Mouse (Mus musculus) heart, adult 8-10 months (tissue): ENCODE measurements around the gene Pdzd4. TPM values are rescaled to one million over a fixed set of nuclear protein-coding genes. Genes with fewer than 3 reads are reported as not detected.
A peak's percentile ranks its signal among the peaks of the same experiment; 100 is the strongest.

ENCODE experiments used
- DNase-seq: peaks from one replicate; pipeline ENCODE4 v3.0.0; 2022; ENCODE audit warnings: low spot score
- total RNA-seq, 4 experiments: library from RNA; stranded (reverse); gene quantifications; 2 replicates each; pipeline ENCODE4 v1.2.4; 2022

Gene Pdzd4
- total RNA-seq = 1 to 10 TPM; 1.2 to 1.7 (median 1.6) TPM

DNA sequence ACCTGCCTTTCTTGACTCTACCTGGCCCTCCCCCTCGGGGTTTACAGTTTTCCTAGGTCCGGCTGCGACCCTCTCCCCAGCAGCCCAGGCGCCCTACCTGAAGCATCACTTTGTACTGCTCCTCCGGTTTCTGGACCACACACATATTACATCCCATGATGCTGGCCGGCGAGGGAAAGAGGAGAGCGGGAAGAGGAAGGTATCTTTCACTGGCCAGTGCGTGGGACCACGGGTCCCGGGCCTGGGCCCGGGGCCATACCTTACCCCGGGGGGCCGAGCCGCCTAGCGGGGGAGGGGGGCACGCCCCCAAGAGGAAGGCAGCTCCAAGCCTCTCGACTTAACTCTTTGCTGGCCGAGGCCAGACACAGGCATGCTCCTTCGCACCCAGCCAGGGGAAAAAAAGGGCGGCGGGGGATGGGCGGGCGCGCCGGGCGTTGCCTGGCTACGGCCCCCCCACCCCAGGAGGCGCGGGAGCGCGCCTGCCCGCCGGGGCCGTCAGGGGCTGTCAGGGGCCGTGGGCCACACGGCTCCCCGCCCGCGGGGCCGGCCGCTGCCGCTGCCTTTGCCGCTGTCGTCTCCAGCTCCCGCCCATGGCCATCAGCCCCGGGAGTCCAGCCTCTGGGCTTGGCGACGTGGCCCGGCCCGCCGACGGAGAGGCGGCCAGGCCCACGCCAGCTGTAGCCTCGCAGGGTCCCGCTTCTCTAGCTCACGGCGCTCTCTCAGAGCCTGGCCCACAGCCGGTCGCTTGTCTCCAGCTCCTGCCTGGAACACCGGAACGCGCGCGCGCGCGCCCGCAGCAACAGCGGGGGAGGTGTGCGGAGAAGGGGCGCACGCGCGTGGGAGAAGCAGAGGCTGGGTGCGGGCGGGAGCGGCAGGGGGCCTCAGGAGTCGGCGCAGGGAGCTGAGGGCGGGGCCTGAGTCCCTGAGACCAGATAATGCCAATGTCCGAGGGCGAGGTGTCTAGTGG lies at the start of gene Pdzd4:
TSS of gene Pdzd4 (minus strand) at position 785 of the 967 bp plus-strand sequence.
- peak; percentile 3 for DNase-seq

DNA sequence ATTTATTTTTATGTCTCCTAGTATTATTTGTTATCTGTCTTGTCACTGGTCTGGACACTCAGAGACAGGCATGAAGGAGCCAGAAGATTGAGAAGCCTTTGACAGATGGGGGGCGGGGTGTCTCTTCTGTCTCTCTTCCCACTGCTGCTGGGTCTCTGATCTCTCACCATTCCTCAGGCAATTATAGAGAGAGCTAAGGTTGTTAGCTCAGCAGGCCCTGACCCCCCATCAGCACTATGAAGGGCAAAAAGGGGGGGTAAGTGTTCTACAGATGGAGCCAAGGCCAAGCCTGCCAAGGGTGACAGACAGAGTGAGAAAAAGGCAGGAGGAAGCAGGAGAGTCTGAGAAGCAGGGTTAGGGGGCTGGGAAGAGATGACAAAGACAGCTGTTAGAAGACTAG lies 47.2 kb upstream of the Pdzd4 start:
- DNase-seq = no peak

DNA sequence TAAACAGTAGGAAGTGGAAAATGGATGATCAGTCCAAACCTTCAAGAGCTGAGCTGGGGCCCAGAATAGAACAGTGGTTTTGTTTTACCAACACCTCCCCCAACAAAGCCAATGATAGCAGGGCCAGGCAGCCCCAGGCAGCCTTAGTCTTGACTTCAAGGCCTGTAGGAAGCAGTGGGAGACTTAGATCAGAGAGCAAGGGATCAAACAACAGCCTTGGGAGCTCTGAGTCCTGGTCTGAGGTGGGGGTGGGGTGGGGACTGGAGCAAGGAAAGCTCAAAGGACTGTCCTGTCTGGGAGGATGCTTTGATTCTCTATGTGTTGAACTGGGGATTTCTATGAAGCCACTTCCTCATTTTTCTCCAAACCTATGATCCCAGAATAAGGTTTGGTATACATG lies 46.7 kb upstream of the Pdzd4 start:
- DNase-seq = no peak

DNA sequence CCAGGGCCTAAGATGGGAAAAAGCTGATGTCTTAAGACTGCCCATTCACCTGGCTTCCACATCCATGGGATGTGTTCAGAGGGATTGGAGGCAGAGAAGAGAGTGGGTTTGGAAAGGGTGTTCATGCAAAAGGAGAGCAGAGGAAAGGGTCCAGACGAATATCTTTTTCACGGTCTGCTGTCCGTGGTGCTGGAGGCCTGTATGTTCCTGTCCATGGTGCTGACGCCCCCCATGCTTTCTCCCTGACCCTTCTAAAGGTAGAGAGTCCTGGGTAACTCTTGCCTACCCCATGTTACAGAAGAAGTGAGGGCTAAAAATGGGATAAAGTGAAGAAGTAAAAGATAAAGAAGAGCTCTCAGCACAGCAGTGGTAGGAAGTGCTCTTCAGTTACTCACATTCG lies 44.6 kb upstream of the Pdzd4 start:
- no peak for DNase-seq

DNA sequence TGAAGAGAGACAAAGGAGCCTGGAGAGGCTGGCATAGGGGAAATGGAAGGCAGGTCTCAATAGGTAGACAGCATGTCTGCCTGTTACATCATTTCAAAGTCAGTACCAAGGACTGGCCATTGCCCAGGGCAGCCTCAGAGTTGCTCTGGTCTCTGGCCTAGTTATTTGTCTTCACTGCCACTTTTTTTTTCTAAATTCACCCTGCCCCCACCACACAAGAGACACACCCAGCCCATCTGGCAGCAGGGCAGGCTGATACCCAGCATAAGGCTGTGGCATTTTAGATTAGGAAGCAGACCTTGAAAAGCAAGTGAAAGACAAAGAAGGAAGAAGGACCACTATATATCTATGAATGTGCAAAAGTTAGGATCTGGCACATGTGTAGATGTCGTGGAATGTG lies 43.1 kb upstream of the Pdzd4 start:
- no peak for DNase-seq

DNA sequence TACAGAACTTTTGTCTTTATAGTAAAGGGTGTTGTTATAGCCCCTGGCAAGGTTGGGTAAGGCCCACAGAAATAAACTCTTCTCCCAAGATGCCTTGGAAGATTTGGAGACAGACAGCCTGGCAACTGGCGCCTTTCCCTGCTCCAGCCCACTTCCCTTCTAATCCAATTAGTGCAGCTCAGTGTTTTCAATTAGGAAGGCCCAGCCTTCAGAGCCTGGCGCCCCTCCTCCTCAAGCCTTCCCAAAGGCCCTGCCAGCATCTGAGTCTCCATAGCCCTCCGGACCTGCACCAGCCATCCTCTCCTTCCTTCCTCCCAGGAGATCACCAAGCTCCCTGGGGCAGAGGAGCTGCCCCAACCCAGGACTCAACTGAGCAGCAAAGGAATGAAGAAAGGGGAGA lies 42.5 kb upstream of the Pdzd4 start:
- DNase-seq = no peak

DNA sequence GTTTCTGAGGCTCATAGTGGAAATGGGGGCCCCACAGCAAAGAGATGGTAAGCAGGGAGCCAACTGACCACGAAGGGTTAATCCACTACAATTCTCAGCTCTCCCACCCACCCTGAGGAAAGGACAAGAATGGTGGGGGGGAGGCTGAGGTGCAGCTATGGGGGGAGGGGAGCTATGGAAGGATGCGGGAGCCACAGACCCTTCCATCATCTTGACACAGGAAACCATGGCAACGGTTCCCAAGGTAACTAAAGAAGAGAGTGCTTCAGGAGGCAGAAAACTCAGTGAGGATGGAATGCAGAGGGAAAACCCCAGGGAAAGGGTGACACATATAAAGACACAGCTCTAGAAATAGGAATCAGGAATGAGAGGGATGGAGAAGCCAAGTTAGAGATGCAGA lies 39.9 kb upstream of the Pdzd4 start:
- DNase-seq = no peak

DNA sequence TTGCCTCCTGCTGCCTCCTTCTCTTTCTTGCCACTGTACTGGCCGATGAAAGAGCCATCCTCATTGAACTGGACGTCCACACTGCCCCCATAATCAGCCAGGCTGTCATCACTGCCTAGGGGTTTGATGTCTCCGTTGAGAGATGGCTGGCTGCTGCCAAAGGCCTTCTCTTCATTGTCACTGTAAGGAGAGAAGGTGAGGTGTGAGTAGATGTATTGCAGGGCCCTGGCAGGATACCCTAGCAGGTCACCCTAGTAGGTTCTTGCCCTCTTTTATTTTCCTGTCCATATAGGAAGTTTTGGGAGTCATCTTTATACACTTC lies 30.3 kb upstream of the Pdzd4 start:
- peak; percentile 11 for DNase-seq

DNA sequence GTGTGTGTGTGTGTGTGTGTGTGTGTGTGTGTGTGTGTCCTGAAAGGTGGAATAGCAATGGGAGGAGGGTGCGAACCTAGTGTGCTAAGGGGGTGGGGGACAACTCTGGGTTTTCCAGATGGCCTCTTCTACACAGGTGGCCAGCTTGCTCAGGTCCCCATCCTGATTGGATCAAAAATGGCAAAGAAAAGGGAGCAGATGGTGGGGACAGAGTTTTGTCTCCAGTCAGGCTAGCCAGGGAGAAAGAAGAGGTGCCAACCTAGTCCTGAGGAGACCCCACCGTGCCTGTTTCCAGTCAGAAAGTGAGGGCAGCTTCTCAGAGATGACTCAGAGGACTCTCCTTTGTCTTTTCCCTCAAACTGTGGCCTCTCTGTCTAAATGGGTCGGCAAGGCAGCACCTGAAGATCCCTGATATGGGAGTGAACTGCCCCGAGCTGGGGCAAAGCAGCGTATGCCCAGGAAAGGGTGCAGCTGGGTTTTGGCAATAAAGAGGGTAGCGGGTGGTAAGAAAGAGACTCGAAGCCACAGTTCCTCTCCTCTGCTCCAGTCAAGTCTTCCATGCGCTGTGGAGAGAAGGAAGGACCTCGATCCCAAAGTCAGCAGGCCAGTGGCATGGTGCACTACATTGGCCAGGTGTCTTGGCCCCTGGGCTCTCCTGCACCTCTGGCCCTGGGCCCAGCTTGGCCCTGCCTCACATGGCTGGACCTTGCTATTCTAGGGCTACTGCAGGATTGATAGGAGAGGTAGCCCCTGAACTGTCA lies 29.7 kb upstream of the Pdzd4 start:
- DNase-seq = no peak

DNA sequence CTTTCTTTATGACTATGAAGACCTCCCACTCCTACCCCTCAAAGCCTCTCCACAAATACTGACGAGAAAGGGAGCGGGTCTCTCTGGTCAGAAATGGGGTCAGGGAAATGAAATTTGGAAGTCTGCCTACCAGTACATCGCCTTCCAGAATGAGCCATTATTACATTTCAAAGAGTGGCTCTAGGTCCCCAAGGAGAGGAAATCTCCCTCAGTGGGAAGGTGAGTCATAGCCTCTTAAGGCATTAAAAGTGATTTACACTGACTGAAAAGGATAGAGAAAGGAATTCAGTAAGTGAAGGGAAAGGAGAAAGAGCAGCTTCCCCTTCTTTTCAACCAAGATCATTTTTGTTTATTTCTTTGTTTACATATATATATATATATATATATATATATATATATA lies 11.9 kb upstream of the Pdzd4 start:
- DNase-seq = no peak

DNA sequence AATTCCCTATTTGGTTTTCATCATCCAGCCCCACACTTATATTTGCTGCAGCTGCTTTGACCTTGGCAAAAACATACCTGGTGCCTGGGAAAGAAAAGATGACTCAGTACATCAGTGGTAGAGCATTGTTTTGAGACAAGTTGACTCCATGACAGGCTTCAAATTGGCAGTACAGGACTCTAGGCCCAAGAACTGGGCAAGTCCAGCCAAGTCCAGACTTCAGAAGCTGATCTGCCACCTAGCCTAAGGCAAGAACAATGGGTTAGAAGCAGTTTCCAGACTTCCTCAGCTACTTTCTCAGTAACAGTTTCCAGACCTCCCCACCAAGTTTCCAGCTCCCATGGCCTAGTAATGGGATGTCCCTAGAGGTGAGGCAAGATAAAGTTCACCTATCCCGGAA lies 11.0 kb upstream of the Pdzd4 start:
- no peak for DNase-seq

DNA sequence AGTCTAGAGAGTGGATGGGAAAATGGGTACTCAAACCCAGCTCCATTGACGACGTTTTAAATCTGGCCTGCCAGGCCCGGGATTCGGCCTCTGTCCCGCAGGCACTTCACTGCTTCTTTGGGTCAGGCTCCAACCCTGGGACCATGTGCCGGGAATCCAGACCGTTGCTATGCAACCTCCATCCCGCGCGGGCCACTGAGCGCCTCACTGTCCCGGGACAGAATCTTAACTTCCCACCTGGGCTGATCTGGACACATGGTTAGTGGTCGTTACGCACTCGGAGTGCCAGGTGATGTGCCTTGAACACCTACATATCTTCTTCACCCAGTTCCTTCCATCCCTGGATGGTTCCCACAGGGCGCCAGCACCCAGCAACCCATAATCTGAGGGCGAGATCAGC lies 1.0 kb downstream of the Pdzd4 start:
- DNase-seq = no peak

DNA sequence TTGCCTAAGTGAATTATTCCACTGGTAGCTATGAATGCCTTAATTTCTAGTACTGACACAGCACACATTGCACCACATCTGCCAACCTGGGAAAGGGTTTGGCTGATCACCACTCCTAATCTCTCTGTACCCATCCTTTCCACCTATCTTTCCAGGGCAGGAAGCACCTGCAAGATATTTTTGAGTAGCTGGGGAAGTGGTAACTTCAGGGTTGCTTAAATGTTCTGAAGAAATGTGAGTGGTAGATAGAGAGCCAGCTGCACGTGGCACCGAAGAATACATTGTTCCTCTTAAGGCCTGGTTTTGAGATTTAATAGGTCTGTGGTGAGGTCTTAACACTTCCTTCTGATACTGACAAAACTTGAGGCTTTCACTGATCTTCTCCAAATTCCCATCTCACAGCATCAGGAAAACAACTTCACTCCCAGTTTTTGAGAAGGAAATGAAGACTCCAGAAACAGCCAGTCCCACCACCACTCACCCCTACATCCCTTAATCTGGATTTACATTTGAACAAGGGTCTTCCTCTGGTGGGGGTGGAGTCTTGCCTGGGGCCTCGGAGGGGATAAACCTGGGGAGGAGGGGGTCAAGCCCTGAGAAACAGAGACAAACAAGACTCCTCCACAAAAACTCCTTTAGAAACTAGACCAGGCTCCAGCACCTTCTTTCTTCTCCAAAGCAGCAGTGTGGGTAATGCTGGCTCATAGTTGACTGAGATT lies 8.0 kb downstream of the Pdzd4 start:
- DNase-seq = no peak

DNA sequence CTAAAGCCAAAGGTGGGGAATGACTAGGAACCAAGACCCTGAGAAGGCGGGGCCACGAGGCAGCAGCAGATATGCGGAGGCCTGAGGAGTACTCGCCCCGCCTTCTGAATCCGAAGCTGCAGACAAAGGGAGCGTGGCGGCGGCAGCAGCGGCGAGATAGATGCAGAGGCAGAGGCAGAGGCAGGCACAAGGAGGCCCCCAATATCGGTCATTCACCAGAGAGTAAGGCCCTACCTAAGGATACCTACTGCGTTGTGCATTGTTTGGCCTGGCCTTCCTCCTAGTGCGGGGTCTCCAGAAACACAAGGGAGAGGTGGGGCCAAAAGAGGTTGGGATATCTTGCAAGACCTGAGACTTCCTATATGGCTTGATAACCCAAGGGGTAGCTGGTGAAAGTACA lies 9.7 kb downstream of the Pdzd4 start:
- no peak for DNase-seq

DNA sequence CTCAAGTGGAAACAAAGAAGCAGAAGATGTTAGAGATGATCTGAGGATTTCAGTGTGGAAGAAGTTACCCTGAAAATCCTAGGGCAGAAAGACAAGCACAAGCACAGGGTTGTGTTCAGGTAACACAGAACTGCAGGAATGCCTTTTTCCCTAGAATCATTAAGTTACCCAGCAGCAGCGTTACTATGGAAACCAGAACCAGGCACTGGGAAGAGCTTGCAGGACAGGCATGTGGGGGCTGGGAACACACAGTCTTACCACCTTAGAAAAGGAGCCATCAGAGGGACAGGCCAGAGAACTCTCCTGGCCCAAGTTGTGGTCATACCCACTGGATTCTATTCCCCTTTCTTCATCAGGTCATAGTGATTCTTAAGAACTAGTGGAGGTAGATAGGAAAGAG lies 19.0 kb downstream of the Pdzd4 start:
- no peak for DNase-seq

DNA sequence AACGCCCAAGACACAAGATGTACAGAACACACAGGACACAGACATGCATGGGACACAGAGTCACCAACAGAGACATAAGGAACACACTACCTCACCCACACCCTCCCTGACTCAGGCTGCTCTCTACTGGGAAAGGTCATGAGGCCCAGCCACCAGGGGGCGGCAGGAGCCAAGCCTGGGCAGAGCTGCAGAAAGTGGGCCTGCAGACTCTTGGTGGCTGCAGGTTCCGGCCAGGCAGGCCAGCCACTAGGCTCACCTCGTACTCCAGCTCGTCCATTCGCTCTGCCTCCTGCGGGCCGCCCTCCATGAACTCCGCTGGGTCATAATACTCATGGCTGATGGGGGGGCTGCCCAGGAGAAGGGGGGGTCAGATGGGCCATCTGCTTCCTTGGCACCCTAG lies 26.3 kb downstream of the Pdzd4 start:
- DNase-seq = no peak

DNA sequence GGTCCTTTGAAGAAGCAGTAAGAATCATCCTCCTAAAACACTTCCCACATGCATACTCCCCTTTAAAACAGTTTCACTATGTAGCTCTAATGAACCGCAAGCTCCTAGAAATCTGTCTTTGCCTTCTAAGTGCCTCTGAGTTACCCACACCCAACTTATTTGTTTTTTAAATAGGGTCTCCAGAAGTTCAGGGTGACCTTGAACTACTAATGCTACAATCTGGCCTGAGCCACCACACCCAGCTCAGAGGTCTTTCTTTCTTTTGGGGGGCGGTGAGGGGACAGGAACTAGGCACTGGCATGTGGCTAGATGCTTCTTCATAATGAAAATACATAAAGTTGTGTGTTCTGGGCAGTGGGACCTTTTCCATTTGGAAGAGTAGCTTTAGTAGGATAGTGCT lies 27.3 kb downstream of the Pdzd4 start:
- no peak for DNase-seq

DNA sequence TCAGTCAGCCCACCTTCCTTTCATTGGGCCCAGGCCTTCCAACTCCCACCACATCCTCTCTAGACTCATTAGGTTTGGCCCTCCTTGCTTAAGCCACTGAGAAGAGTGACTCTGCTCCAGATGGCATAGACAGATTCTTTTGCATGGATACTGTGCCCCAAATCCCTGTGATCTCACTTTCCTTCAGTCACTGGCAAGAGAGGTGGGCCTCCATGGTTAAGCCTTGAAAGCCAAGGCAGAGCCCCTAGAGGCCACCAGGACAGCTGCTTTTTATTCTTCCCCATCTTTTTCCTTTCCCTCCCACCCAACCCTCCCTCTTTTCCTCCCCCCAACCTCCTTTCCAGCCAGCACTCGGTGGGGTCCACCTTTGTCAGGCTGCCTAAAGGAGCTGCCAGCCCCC lies 31.3 kb downstream of the Pdzd4 start:
- DNase-seq = no peak

DNA sequence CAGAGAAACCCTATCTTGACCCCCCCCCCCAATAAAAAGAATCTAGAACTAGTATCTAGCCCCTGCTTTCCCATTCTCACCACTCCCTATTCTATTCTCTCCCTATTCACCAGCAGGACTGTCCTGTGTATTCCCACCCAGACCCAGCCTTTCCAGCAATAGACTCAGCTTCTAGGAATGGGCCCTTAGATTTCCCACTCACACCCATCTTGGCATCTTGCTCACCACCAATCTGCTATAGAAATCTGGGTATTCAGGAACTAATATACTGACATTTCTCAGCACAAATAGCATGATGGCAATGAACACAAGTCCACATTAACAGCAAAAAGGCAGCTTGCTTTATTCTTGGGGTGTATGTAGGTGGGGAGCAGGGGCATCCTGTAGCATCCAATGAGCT lies 31.7 kb downstream of the Pdzd4 start:
- no peak for DNase-seq

DNA sequence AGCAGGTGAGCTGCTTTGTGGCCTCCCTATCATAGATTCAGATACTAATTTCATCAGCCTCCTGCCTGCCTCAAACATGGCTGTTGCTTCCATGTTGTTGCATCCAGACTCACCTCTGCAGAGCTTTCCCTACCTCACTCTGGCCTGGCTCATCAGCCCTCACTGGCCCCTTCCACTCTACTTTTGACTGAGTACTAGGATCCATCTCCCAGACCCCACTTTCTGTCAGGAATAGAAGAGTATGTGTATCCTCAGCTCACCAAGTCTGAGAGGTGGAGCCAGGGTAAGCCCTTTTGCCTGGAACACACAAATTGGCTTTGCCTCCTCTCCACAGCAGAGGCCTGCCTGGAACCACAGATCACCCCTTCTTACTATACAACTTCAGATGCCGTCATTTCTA lies 36.3 kb downstream of the Pdzd4 start:
- no peak for DNase-seq

DNA sequence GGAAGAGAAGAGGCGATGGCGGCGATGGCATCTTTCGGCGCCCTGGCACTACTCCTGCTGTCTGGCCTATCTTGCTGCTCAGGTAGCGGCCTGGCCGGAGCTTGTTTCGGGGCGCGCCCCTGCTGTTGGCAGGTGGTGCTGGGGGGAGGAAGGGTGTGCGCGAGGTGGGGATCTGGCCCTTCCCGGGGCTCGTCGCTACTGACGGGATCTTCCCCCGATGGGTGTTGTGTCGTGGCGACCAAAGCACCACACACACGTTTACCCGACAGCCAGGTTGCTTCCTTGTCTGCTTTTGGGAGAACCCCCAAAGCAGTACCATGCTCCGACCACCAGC lies 37.6 kb downstream of the Pdzd4 start:
- no peak for DNase-seq

DNA sequence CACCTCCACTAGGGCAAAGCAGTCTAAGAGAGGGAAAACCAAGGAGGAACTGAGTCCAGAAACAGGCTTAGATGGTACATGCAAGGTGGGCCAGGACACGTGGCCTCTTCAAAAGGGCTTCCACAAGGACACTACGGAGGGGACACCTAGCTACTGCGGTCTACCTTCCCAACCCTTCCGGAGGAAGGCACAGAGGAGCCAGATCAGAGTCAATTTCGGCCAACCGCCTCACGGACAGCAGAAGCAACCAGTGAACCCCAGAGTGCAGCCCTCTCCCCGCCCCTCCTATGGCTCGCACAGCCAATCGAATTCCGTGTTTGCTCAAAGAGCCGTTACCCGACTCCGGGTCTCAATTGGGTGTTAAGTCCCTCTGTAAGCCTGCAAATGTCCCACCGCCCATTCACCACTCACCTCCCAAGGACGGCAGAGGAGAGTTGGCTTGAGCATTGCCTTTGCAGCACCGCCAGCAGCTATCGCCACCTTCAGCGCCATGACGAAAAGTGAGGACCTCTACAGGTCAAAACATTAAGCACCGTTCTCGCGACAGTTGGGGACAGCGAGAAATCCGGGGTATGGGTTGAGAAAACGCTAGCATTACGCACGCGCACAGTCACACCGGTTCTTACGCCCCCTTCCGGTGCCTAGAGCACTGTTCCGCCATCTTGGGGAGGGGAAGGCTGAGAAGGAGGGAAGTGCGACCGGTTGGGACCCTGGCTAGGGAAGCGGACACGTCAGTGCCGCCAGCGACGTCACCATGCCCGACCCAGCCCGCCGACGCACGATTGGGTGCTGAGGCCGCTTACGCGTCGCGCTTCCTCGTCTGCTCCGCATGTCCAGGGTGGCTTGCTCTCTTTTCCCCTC lies 38.2 kb downstream of the Pdzd4 start, which contains the start of the genes Idh3g and Ssr4:
TSS of gene Idh3g (minus strand) at position 534 of the 861 bp plus-strand sequence.
TSS of gene Ssr4 (plus strand) at position 665 of the 861 bp plus-strand sequence.
- peak; percentile 95 for DNase-seq
